Mouse (Mus musculus): ENCODE measurements around the gene Scgb2b21. TPM values are rescaled to one million over a fixed set of nuclear protein-coding genes. Genes with fewer than 3 reads are reported as not detected.

Gene Scgb2b21
- total RNA-seq (2023) = not detected

DNA sequence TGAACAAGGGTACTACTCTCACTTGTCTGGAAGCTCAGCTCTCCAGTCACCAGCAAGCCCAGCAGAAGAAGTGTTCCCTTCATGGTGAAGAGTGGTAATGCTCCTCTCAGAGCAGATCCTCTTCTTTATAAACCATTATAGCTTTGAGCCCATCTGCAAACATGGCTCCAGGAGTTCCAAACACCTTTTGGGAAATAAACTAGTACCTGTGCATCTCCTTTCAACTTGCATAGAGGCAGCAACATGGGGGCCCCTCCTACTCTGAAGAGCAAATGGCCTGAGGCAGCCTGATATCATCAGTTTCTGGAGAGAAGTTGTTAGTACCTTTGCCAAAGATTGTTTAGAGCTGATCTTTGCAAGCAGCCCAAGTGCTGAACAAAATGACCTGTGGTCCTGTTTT is at the start of gene Scgb2b21:
TSS of gene Scgb2b21 (minus strand) at position 101 of the 400 bp plus-strand sequence.

Other genes starting within 250 kb of the Scgb2b21 start
- not detected for gene Scgb2b19, start 240.1 kb downstream of the Scgb2b21 start, total RNA-seq (2023)
- not detected for gene Scgb1b19, start 233.2 kb downstream of the Scgb2b21 start, total RNA-seq (2023)
- not detected for gene Scgb2b20, start 154.1 kb downstream of the Scgb2b21 start, total RNA-seq (2023)
- not detected for gene Scgb1b20, start 147.2 kb downstream of the Scgb2b21 start, total RNA-seq (2023)
- gene Scgb2b24, start 218.9 kb upstream of the Scgb2b21 start, total RNA-seq (2023) = not detected
- not detected for gene Scgb1b24, start 223.3 kb upstream of the Scgb2b21 start, total RNA-seq (2023)